Mouse (Mus musculus): Measurements from ENCODE around the gene Wdr70. TPM values are rescaled to one million over a fixed set of nuclear protein-coding genes. Genes with fewer than 3 reads are reported as not detected.
A peak's percentile ranks its signal among the peaks of the same experiment; 100 is the strongest.
"Not testable (repeated sequence)": the region's sequence is repeated elsewhere in the genome, so short reads cannot be mapped to it uniquely, and the experiment has no call there.

Gene Wdr70
- total RNA-seq (2021): 10 to 100 TPM; 17.3 to 20.9 TPM
- long read RNA-seq, experiment 1, transcript Wdr70-203 (4 exons, 1,130 nt): major isoform, 19 of 32 reads
- long read RNA-seq, experiment 1, transcript Wdr70-201 (18 exons, 2,126 nt): minor isoform, 9 of 32 reads
- long read RNA-seq, experiment 1, partial matches to known transcripts: 0 of 32 reads
- long read RNA-seq, experiment 1, other reads (novel, unspliced or antisense): 4 of 32 reads
- long read RNA-seq, experiment 2, transcript Wdr70-203 (4 exons, 1,130 nt): minor isoform, 10 of 29 reads
- long read RNA-seq, experiment 2, transcript Wdr70-201 (18 exons, 2,126 nt): major isoform, 12 of 29 reads
- long read RNA-seq, experiment 2, partial matches to known transcripts: 0 of 29 reads
- long read RNA-seq, experiment 2, other reads (novel, unspliced or antisense): 7 of 29 reads

DNA sequence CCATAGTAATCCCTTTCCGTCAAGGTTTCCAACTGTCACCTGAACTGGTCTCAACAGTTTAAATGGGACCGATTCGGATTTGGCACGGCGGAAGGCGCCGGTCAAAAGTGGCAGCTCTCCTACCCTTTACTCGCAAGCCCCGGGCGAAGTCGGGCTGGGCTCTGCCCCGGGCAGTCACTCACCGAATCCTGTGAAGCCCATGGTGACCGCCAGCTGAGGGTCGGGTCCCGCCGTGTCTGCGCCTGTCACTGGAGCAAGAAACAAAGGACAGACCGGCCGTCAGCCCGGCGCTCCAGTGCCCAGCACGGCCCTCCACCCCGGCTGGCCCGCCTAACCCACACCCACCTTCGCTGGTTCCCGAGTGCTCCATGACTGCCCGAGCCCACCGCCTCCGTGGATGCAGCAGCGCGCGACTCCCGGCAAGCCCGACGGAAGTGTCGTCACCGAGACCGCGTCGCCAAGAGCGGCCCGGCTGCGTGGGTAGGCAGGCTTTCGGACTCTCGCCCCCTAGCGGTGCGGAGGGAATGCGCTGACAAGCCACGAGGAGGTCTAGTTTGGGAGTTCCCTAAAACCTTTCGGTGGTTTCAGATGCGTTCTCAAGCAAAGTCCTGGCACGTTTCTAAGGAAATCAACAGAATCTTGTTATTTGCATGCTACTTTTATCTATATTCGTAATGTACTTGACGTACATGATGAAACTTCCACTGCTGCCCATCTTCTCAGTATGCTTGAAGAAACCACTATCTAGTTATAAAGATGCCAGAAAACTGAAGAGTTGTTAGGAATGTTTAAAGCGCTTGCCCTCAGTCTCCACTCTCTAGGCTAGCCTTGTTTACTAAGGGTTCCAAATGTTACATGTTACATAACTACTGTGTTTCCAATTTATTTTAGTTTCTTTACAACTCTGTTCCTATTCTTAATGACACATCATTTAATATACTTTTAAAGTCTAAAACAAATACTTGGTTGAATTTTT lies at the start of gene Wdr70:
Gene Wdr70 (minus strand): TSS at position 436 of the 976 bp plus-strand sequence.
- intact Hi-C loops (cut with DNase I): loop anchor here (5.0 kb wide), 1 partner anchor 637 kb away; no protein-coding TSS in a partner anchor
- peak; percentile 98 to 99 for DNase-seq

GRCm38 (mm10) chr15:8135606-8136005 lies 36.6 kb upstream of the Wdr70 start:
- intact Hi-C loops (cut with DNase I): no loop called here
- no peak for DNase-seq

DNA sequence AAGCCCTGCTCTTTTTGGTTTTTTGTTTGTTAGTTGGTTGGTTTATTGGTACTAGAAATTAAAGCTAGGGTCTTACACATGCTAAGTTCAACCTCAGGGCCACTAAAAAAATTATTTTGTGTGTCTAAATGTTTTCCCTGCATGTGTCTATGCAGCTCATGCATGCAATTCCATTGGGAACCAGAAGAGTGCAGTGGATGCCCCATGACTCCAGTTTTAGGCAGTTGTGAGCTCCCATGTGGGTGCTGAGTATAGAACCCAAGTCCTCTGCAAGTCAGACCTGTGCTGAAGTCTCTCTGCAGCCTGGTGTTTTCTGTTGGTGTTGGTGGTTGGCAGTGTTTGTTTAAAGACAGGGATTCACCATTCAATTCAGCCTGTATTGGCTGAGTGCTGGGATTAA lies 32.8 kb upstream of the Wdr70 start:
- intact Hi-C loops (cut with DNase I): no loop called here
- DNase-seq: no peak

DNA sequence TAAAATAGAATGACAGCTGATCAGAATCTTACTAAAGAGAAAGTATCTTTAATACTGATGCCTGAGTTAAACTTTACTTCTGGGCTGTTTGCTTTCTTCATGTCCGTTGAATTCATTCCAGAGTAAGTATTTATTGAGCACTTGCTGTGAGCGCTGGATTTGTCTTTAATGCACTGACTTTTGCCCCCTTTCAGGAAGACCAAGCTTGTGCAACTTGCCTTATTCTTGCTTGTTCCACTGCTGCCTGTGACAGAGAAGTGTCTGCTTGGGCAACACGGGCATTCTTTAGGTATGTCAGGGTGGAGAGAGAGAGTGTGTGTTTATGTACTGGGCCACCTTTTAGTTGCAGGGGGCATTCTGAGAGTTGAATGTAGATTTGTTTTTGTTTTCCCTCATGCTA lies 32.3 kb upstream of the Wdr70 start:
- no peak for DNase-seq
- intact Hi-C loops (cut with DNase I): no loop called here

- no peak for DNase-seq
- intact Hi-C loops (cut with DNase I): no loop called here
Measured at GRCm38 (mm10) chr15:8129281-8129680, 30.3 kb upstream of the Wdr70 start.

GRCm38 (mm10) chr15:8109782-8110181 lies 10.8 kb upstream of the Wdr70 start:
- intact Hi-C loops (cut with DNase I): no loop called here
- no peak for DNase-seq

DNA sequence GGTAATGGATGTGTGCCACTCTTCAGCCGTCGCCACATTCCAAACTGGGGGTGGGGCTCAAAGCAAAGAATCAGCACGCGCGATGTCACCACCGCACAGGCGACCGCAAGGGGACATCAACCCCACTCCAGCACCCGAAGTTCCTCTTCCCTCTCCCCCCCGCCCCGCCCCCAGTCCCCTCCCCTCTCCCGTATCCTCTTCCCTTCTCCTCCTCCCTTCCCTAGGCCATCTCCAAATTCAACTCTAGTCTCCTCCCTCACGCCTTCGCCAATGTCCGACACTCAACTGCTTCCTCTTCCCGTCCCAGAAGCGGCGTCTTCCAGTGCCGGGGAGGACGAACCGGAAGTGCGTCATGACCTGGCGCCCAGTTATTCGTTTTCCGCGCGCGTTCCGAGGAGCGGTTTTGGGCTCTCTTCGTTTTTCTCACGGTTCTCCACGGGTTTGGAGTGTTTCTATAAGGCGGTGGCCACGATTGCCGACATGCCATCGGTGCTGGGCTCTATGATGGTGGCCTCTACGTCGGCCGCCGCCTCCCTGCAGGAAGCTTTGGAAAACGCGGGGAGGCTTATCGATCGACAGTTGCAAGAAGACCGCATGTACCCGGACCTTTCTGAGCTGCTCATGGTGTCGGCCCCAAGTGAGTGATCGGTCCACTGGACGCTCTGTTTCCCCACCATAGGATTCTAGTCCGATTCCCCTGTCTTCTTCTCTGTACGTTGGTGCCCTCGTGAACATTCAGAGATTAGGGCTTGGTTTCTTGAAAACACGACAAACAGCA lies 10.1 kb upstream of the Wdr70 start, which contains the start of gene Nup155:
Gene Nup155 (plus strand): TSS at position 308 of the 778 bp plus-strand sequence.
- intact Hi-C loops (cut with DNase I): no loop called here
- DNase-seq: peak; percentile 90 to 95

GRCm38 (mm10) chr15:8108360-8108965 lies 9.5 kb upstream of the Wdr70 start:
- DNase-seq: no peak
- intact Hi-C loops (cut with DNase I): no loop called here

GRCm38 (mm10) chr15:8101975-8102542 lies 3.0 kb upstream of the Wdr70 start:
- DNase-seq; intact Hi-C loops (cut with DNase I): not testable (repeated sequence)

- DNase-seq: peak; percentile 36 to 59
- intact Hi-C loops (cut with DNase I): loop anchor here (5.0 kb wide), 1 partner anchor 636 kb away; no protein-coding TSS in a partner anchor
Measured at GRCm38 (mm10) chr15:8097853-8098252, 1.2 kb downstream of the Wdr70 start.

- intact Hi-C loops (cut with DNase I); DNase-seq: not testable (repeated sequence)
Measured at GRCm38 (mm10) chr15:8092668-8093067, 6.3 kb downstream of the Wdr70 start.

DNA sequence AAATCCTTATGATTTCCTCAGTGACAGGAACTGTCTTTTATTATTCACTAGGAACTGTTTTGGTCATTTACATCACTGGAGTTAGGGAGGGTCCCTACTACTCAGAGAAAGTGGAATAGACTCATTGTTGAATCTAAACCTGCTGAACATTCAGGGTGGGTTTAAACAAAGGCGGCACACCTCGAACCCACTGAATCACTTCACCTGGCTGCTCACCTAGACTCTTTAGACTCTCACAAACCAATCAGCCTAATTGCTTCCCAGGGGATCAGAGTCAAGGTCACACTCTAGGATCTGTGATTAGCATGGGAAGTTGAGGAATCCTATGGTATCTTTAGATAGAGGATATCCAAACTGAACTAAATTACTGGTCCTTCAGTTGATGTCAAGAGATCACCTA lies 8.3 kb downstream of the Wdr70 start:
- intact Hi-C loops (cut with DNase I): no loop called here

DNA sequence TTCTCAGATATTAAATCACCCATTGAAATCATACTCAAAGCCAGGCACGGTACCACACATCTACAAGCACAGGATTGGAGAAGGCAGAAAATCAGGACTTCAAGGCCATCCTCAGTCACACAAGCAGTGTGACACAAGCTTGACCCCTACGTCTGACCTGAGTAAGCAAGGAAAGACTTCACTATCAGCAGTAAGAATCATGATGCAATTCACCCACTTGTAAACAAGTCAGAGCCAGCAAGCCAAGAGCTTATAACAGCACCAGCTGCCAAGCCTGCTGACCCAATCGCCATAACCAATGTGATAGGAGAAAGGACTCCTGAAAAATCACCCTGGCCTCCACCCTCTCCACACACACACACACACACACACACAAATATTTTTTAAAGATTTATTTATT lies 10.3 kb downstream of the Wdr70 start:
- no peak for DNase-seq
- intact Hi-C loops (cut with DNase I): no loop called here

More for the DNA sequence above, 8.3 kb downstream of the Wdr70 start:
- no peak for DNase-seq

DNA sequence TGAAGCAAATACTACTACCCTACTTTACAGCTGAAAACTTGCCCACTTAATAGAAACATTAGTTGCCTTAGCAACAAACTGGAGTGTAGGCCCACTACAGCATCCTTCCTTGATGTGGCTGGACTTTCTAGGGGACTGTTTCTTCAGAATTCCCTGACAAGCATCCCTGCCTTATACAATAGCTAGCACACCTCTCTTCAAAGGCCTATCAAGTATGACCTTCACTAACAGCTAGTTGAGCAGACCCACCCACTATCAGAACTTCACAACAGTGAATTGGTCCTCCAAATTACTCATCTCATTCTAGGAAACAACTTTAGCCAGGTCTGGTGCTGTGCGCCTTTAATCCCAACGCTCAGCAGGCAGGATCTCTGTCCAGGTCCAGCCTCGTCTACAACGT lies 11.7 kb downstream of the Wdr70 start:
- intact Hi-C loops (cut with DNase I): no loop called here
- no peak for DNase-seq

DNA sequence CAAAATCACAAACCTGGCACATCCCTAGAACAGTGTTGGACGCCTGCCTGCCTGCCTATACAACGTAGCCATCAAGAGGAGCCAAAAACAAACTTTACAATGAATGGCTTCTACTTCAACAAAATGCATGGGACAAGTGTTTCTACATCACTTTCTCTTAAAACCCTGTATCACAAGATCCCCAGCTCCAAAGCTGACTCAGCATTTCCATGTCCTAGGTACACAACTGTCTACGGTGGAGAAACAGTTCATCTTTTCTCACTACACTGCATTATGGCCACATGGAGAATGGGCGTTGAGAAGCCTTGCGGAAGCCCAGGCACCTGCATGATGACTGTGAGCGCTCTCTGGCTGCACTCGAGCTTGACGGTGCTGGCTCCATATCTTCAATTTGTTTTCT lies 16.9 kb downstream of the Wdr70 start:
- intact Hi-C loops (cut with DNase I): no loop called here
- DNase-seq: no peak

- intact Hi-C loops (cut with DNase I): not testable (repeated sequence)
Measured at GRCm38 (mm10) chr15:8073159-8073558, 25.9 kb downstream of the Wdr70 start.

DNA sequence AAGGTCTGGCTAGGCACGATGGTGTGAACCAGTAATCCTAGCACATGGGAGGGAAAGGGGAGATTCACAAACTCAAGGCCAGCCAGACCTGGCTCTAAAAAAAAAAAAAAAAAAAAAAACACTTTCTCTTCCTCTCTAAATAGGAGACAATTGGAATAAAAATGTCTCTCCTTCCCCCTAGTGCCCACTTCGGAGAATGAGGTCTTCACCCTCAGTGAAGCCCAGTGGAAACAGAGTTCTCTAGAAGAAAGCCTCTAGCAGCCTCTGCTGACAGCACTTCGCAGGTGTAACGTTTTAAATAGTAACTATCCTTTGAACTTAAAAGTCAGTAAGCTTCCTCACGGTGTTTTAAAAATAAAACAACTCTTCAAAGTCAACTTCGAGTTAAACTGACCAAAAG lies 33.8 kb downstream of the Wdr70 start:
- DNase-seq: peak in 1 of 2 experiments; percentile 1
- intact Hi-C loops (cut with DNase I): loop anchor here (10.0 kb wide), 1 partner anchor 600 kb away; no protein-coding TSS in a partner anchor

More at GRCm38 (mm10) chr15:8073159-8073558, 25.9 kb downstream of the Wdr70 start:
- DNase-seq: not testable (repeated sequence)

- DNase-seq: no peak
- intact Hi-C loops (cut with DNase I): no loop called here
Measured at GRCm38 (mm10) chr15:8051177-8051576, 47.8 kb downstream of the Wdr70 start.

- intact Hi-C loops (cut with DNase I): no loop called here
- DNase-seq: no peak
Measured at GRCm38 (mm10) chr15:8039834-8040233, 59.2 kb downstream of the Wdr70 start.
